Mouse (Mus musculus): ENCODE results near the gene Tmem135. TPM values are rescaled to one million over a fixed set of nuclear protein-coding genes. Genes with fewer than 3 reads are reported as not detected.

Tmem135 gene
- total and polyA plus RNA-seq, 3 experiments = 7.4 to 33.9 TPM; not detected in 1

DNA sequence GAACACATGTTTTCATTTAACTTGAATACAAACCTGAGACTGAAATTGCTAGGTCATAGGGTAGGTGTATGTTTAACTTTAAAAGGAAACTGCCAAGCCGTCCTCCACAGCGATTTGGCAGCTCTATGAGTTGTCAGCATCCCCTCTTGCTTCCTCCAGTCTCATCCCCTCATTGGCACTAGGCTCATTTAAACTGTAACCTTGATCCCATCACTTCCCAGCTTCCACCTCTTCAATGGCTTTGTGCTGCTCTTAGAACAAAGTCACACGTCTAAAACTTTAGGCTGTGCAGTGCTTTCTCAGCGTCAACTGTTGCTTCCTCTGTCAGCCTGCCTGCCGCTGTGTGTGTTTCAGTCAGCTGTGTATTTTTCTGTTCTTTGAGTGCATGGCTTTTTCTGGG, 23.1 kb upstream of the Tmem135 start:
- Histone ChIP-seq H3K36me3 (ENCODE audit: control insufficient read depth in 1 of 2, insufficient read depth in 2 of 2, low read length in 2 of 2) (no peaks in the 10 kb centered on the region), H3K79me2 (ENCODE audit: control insufficient read depth, insufficient read depth, low read length, poor library complexity) (no peaks in the 10 kb centered on the region), H3K27ac (ENCODE audit: control insufficient read depth, low read depth, low read length) (no peak overlapping the region), H3K4me3 (ENCODE audit: control insufficient read depth in 1 of 2, insufficient read depth in 1 of 2, low read depth in 2 of 2, low read length in 2 of 2) (no peak overlapping the region), H3K27me3 (ENCODE audit: control insufficient read depth in 1 of 2, insufficient read depth in 2 of 2, low read length in 2 of 2) (peaks cover 0 to 4% of the 10 kb centered on the region in 2 experiments; a peak in 2 of 4 replicates), H3K9ac (ENCODE audit: control insufficient read depth, low read depth, low read length, poor library complexity, severe bottlenecking) (no peak overlapping the region), H3K4me1 (ENCODE audit: control insufficient read depth in 1 of 2, insufficient read depth in 2 of 2, low read length in 2 of 2) (no peaks in the 10 kb centered on the region), H3K9me3 (replicated peaks; ENCODE audit: insufficient read depth, low read length) (no peaks in the 10 kb centered on the region)
- TF ChIP-seq E2F4 (IDR thresholded peaks at IDR 0.05; ENCODE audit: borderline replicate concordance, low read depth, low read length) = no peak
- no peak for DNase-seq (ENCODE audit: low read depth, low spot score)

DNA sequence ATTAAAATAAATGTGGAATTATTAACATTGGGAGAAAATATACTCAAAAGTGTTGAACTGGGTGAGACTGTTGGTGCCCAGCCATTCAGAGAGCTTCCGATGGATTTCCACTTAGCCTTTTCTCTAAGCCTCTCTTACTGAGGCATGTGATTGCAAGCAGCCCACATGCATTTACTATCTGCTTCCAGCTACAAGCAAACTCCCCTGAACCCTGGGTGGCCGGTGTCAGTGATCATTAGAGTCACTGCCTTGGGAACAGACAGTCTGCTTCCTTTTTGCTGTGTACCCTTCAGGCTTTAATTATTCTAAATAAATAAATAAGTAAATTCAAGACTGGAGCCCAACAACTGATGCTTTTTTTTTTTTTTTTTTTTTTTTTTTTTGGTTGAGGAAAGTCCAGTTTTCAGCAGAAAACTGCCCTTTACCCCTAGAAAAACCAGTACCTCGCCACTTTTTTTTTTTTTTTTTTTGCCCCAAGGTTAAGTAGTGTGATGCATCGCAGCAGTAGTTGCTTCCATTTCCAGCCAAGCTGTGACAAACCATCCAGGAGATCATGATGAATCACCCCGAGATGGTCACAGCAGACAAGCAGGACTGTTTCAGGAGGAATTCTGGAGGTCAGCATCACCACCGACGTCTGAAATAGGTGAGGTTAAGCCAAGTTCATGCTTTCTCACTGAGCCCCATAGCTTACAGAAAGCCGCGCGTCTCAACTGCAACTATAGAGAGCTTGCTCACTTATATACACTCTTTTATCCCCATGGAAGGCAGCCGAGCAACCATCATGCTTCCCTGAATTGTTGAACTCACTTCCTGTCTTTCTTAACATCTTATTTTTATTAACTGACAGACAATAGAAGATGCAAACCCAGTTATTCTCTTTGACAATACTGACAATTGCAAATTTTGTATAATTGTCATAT, 22.0 kb upstream of the Tmem135 start:
- Histone ChIP-seq H3K79me2 (ENCODE audit: control insufficient read depth, insufficient read depth, low read length, poor library complexity) (no peaks in the 10 kb centered on the region), H3K27me3 (ENCODE audit: control insufficient read depth in 1 of 2, insufficient read depth in 2 of 2, low read length in 2 of 2) (peaks cover 0 to 4% of the 10 kb centered on the region in 2 experiments; a peak in 2 of 4 replicates), H3K9me3 (replicated peaks; ENCODE audit: insufficient read depth, low read length) (no peaks in the 10 kb centered on the region), H3K4me3 (ENCODE audit: control insufficient read depth in 1 of 2, insufficient read depth in 1 of 2, low read depth in 2 of 2, low read length in 2 of 2) (no peak overlapping the region), H3K9ac (ENCODE audit: control insufficient read depth, low read depth, low read length, poor library complexity, severe bottlenecking) (no peak overlapping the region), H3K27ac (ENCODE audit: control insufficient read depth, low read depth, low read length) (no peak overlapping the region), H3K4me1 (ENCODE audit: control insufficient read depth in 1 of 2, insufficient read depth in 2 of 2, low read length in 2 of 2) (no peaks in the 10 kb centered on the region), H3K36me3 (ENCODE audit: control insufficient read depth in 1 of 2, insufficient read depth in 2 of 2, low read length in 2 of 2) (no peaks in the 10 kb centered on the region)
- no peak for DNase-seq (ENCODE audit: low read depth, low spot score)
- TF ChIP-seq MAZ (IDR thresholded peaks at IDR 0.05; ENCODE audit: low read depth, low read length) (no peak), NRF1 (IDR thresholded peaks at IDR 0.05; ENCODE audit: insufficient read depth, low read depth, low read length, poor library complexity, severe bottlenecking) (no peak), MYB (IDR thresholded peaks at IDR 0.05; ENCODE audit: low read depth, low read length) (no peak), CTCF (IDR thresholded peaks at IDR 0.05 in 2 of 3, conservative IDR thresholded peaks at IDR 0.05 in 1 of 3; ENCODE audit: control insufficient read depth in 1 of 3, insufficient read depth in 1 of 3, low read depth in 2 of 3, low read length in 3 of 3, poor library complexity in 1 of 3, severe bottlenecking in 1 of 3) (no peak), ZKSCAN1 (IDR thresholded peaks at IDR 0.05; ENCODE audit: low read depth, low read length) (no peak), UBTF (IDR thresholded peaks at IDR 0.05; ENCODE audit: borderline replicate concordance, insufficient read depth, low read depth, low read length) (no peak), HCFC1 (IDR thresholded peaks at IDR 0.05; ENCODE audit: low read depth, low read length) (no peak)

DNA sequence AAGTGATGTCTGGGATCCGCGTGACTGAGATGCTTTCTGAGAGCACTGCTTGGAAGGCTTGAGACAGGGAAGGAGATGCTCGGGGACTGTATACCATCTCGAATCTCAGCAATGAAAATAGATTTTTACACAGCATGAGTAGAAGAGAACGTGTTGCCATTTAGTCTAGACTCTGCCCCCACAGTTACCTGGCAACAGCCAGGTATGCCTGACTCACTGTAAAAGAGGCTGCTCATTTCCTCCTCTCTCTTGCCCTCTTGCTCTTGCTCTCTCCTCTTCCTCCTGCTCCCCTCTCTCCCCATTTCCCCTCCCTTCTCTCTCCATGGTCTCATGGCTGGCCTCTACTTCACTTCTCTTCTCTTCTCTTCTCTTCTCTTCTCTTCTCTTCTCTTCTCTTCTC, 20.6 kb upstream of the Tmem135 start:
- no peak overlapping the region for H3K4me3 ChIP-seq (ENCODE audit: control insufficient read depth in 1 of 2, insufficient read depth in 1 of 2, low read depth in 2 of 2, low read length in 2 of 2)
- H3K79me2 ChIP-seq (ENCODE audit: control insufficient read depth, insufficient read depth, low read length, poor library complexity) = no peaks in the 10 kb centered on the region
- no peak for DNase-seq (ENCODE audit: low read depth, low spot score)
- H3K36me3 ChIP-seq (ENCODE audit: control insufficient read depth in 1 of 2, insufficient read depth in 2 of 2, low read length in 2 of 2) = no peaks in the 10 kb centered on the region
- no peaks in the 10 kb centered on the region for H3K4me1 ChIP-seq (ENCODE audit: control insufficient read depth in 1 of 2, insufficient read depth in 2 of 2, low read length in 2 of 2)
- H3K9ac ChIP-seq (ENCODE audit: control insufficient read depth, low read depth, low read length, poor library complexity, severe bottlenecking) = no peak overlapping the region
- H3K9me3 ChIP-seq (replicated peaks; ENCODE audit: insufficient read depth, low read length) = no peaks in the 10 kb centered on the region
- TF ChIP-seq ZKSCAN1 (IDR thresholded peaks at IDR 0.05; ENCODE audit: low read depth, low read length) (no peak), RCOR1 (IDR thresholded peaks at IDR 0.05; ENCODE audit: low read depth, low read length) (no peak), CHD1 (IDR thresholded peaks at IDR 0.05; ENCODE audit: low read depth, low read length) (no peak), MEF2A (IDR thresholded peaks at IDR 0.05; ENCODE audit: extremely low read depth, insufficient replicate concordance, low read depth, low read length, poor library complexity, severe bottlenecking) (no peak), TBP (IDR thresholded peaks at IDR 0.05; ENCODE audit: low read depth, low read length) (no peak), GATA1 (IDR thresholded peaks at IDR 0.05; ENCODE audit: low read depth, low read length) (no peak), MAFK (IDR thresholded peaks at IDR 0.05; ENCODE audit: borderline replicate concordance, low read depth, low read length) (no peak), CHD2 (IDR thresholded peaks at IDR 0.05; ENCODE audit: low read length) (no peak), TAL1 (IDR thresholded peaks at IDR 0.05; ENCODE audit: low read length) (no peak), ELF1 (IDR thresholded peaks at IDR 0.05; ENCODE audit: low read depth, low read length) (no peak), UBTF (IDR thresholded peaks at IDR 0.05; ENCODE audit: borderline replicate concordance, insufficient read depth, low read depth, low read length) (no peak), MYB (IDR thresholded peaks at IDR 0.05; ENCODE audit: low read depth, low read length) (no peak), SIN3A (IDR thresholded peaks at IDR 0.05; ENCODE audit: low read length) (no peak), EP300 (IDR thresholded peaks at IDR 0.05; ENCODE audit: low read depth in 1 of 2, low read length in 2 of 2) (no peak), E2F4 (IDR thresholded peaks at IDR 0.05; ENCODE audit: borderline replicate concordance, low read depth, low read length) (no peak), NELFE (IDR thresholded peaks at IDR 0.05; ENCODE audit: low read depth, low read length) (no peak)
- H3K27me3 ChIP-seq (ENCODE audit: control insufficient read depth in 1 of 2, insufficient read depth in 2 of 2, low read length in 2 of 2) = peaks cover 0 to 4% of the 10 kb centered on the region in 2 experiments; a peak in 2 of 4 replicates
- no peak overlapping the region for H3K27ac ChIP-seq (ENCODE audit: control insufficient read depth, low read depth, low read length)
